Mouse (Mus musculus) forebrain, embryonic 13.5 days (tissue): ENCODE measurements around the gene D430041D05Rik. TPM values are rescaled to one million over a fixed set of nuclear protein-coding genes. Genes with fewer than 3 reads are reported as not detected.

Source experiments
- ATAC-seq: fragments of 200-750 bp; cut with Nextera tagmentation; 2 replicates; pipeline ENCODE4 v1.8.0; 2017
- H3K27ac ChIP-seq: fragments of 300-500 bp; sonication (generic); 2 replicates; pipeline ENCODE4 v1.5.1; 2015; ENCODE audit warnings: inconsistent platforms, mild to moderate bottlenecking, moderate library complexity
- H3K27me3 ChIP-seq: fragments of 300-500 bp; sonication (generic); 2 replicates; pipeline ENCODE4 v1.6.1; 2015; ENCODE audit warnings: mild to moderate bottlenecking, inconsistent platforms
- H3K36me3 ChIP-seq: fragments of 300-500 bp; sonication (generic); 2 replicates; pipeline ENCODE4 v1.6.1; 2015; ENCODE audit warnings: mild to moderate bottlenecking, inconsistent platforms; ENCODE audit not compliant: poor library complexity, severe bottlenecking
- H3K4me1 ChIP-seq: fragments of 300-500 bp; sonication (generic); 2 replicates; pipeline ENCODE4 v1.6.1; 2015; ENCODE audit warnings: inconsistent platforms
- H3K4me2 ChIP-seq: fragments of 300-500 bp; sonication (generic); 2 replicates; pipeline ENCODE4 v1.6.1; 2015; ENCODE audit warnings: inconsistent platforms, mild to moderate bottlenecking, moderate library complexity
- H3K4me3 ChIP-seq: fragments of 300-500 bp; sonication (generic); 2 replicates; pipeline ENCODE4 v1.5.1; 2015; ENCODE audit warnings: mild to moderate bottlenecking, inconsistent platforms
- H3K9ac ChIP-seq: fragments of 300-500 bp; sonication (generic); 2 replicates; pipeline ENCODE4 v1.6.1; 2015; ENCODE audit warnings: mild to moderate bottlenecking, inconsistent platforms
- H3K9me3 ChIP-seq: fragments of 300-500 bp; sonication (generic); replicated peaks from 2 replicates; pipeline ENCODE4 v1.6.1; 2016; ENCODE audit warnings: inconsistent platforms
- WGBS: fragments of 180-500 bp; shearing (Covaris S2); methylation state at CpG from one replicate; pipeline ENCODE4 v1.1.7; 2015; 5-methylcytosine and 5-hydroxymethylcytosine counted together
- polyA plus RNA-seq: library from polyadenylated mRNA; unstranded; fragments of >200 nt; fragmentation: Nextera tagmentation; extraction: Ambion mirVana; gene quantifications from 2 replicates; pipeline ENCODE4 v1.2.1, GENCODE M21; 2015

The D430041D05Rik gene
- polyA plus RNA-seq, 1 experiment from 2014 or later: 4.6 TPM

DNA sequence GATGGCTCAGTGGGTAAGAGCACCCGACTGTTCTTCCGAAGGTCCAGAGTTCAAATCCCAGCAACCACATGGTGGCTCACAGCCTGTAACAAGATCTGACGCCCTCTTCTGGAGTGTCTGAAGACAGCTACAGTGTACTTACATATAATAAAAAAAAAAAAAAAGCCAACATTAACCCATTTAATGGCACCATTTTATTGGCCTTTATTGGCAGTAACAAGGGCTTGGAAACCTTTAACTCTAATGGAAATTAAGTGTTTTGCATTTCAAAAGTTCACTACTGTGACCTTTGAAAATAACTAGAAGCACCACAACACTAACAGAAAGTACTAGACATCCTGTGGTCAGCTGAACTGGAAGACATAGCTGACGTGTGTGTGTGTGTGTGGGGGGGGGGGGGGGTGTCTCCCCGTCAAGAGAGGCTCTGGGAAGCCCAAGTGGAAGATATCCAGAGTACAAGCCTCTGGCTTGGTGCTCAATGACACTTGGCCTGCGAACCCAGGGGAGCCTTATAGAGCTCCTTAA is 39.1 kb downstream of the D430041D05Rik start:
- Histone ChIP-seq H3K4me3 (no peak overlapping the region), H3K9ac (no peak overlapping the region), H3K36me3 (no peaks in the 10 kb centered on the region), H3K27me3 (no peaks in the 10 kb centered on the region), H3K27ac (no peak overlapping the region), H3K4me1 (peaks cover 21% of the 10 kb centered on the region), H3K4me2 (no peak overlapping the region), H3K9me3 (no peaks in the 10 kb centered on the region)
- WGBS: 67% methylated on average over 6 of the region's 6 CpGs
- ATAC-seq: no peak

DNA sequence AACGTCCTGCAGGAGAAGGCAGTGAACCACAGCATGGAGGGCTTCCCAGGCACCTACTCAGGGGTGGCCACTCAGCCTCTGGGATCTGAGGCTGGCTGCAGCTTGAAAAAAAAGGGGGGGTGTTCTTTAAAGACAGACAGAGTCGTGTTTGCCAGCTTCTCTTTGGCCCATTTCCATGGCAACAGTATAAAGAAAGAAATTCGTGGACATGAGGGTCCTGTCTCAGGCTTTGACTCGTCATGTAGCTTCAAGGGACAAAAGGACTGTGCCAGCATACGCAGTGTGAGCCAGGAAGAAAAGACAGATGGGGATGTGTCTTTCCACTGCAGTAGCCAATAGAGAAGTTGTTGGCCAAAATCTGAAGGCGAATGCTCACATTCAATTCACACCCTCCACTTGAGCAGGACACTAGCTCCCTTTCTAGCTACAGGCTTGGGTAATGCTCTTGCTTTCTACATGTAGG is 42.9 kb downstream of the D430041D05Rik start:
- H3K36me3 ChIP-seq: no peaks in the 10 kb centered on the region
- WGBS: 6% methylated on average over 6 of the region's 6 CpGs
- no peaks in the 10 kb centered on the region for H3K27me3 ChIP-seq
- no peaks in the 10 kb centered on the region for H3K9me3 ChIP-seq
- peak; percentile 95 for ATAC-seq
- H3K27ac ChIP-seq: peak overlapping the region; percentile 75
- H3K4me3 ChIP-seq: no peak overlapping the region
- H3K9ac ChIP-seq: no peak overlapping the region
- H3K4me2 ChIP-seq: peak overlapping the region; percentile 14; the same call in 1 of the 2 replicates
- H3K4me1 ChIP-seq: peaks cover 23% of the 10 kb centered on the region

GRCm38 (mm10) chr2:104367291-104367690 is 43.5 kb downstream of the D430041D05Rik start:
- peak; percentile 19; the same call in 1 of the 2 replicates for ATAC-seq
- WGBS: 60% methylated on average over 2 of the region's 2 CpGs
- Histone ChIP-seq H3K9ac (no peak overlapping the region), H3K4me2 (no peak overlapping the region), H3K36me3 (no peaks in the 10 kb centered on the region), H3K27ac (peak overlapping the region; percentile 75), H3K27me3 (no peaks in the 10 kb centered on the region), H3K9me3 (no peaks in the 10 kb centered on the region), H3K4me1 (peaks cover 23% of the 10 kb centered on the region), H3K4me3 (no peak overlapping the region)

DNA sequence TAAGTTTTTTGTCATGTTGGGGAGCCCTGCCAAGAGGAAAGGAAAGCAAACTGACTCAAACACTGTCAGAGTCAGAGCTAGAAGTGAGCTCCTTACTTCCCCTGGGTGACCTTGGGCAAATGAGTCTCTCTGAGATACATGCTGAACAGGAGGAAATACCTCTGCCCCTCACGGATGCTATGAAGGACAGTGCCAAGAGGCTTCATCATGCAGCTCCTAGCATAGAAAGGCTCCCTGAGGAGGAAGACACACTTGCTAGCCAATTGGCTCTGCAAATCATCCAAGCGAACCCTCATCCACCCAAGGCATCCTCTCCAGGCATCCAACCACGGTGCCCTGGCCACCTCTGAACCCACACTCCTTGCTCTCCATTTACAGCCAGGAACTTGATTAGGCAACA is 51.5 kb downstream of the D430041D05Rik start:
- H3K9ac ChIP-seq: no peak overlapping the region

DNA sequence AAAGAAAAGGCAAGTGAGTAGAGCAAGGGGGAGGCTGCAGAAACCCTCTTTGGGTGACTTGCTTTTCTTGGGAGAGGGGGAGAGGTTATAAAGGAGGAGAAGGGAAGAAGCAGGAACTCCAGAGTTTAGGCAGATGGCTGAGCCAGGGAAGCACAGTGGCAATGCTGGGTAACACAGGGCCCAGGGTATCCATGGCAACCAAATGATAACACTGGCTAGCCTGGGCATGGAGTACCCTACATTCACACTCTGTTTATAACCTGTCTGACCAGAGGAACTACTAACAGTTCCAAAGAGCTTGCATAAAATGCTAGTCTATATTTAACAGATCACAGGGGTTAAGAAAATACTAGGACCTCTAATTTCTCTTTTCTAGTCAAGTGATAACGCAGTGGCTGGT is 51.9 kb downstream of the D430041D05Rik start:
- no peak for ATAC-seq
- 92% methylated on average over 1 of the region's 1 CpGs for WGBS
- H3K4me3 ChIP-seq: no peak overlapping the region

More for the DNA sequence above, 51.5 kb downstream of the D430041D05Rik start:
- Histone ChIP-seq H3K4me2 (no peak overlapping the region), H3K27ac (no peak overlapping the region), H3K4me3 (no peak overlapping the region), H3K9me3 (no peaks in the 10 kb centered on the region), H3K36me3 (no peaks in the 10 kb centered on the region), H3K4me1 (no peaks in the 10 kb centered on the region), H3K27me3 (no peaks in the 10 kb centered on the region)
- 80% methylated on average over 3 of the region's 3 CpGs for WGBS
- no peak for ATAC-seq

DNA sequence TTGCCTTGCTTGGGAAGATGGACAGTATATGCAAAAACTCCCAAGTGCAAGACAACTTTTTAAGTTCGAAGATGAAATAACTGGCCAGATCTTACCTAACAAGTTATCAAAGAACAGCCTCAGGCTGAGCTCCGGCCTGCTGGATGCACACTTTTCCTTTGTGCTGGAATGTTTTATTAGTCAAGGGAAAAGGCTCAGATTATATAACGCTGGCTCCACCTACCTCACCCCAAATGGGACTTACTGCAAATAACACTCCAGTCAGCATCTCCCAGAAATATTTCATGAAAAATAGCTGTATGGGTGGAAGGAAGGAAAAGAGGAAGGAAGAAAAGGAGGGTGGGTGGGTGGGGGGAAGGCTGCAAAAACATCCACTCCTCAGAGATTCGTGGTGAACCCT is 54.3 kb downstream of the D430041D05Rik start:
- Histone ChIP-seq H3K27ac (no peak overlapping the region), H3K4me1 (no peaks in the 10 kb centered on the region; the same call in 1 of the 2 replicates), H3K27me3 (no peaks in the 10 kb centered on the region), H3K4me3 (no peak overlapping the region), H3K9me3 (no peaks in the 10 kb centered on the region), H3K4me2 (no peak overlapping the region), H3K9ac (no peak overlapping the region), H3K36me3 (no peaks in the 10 kb centered on the region)
- ATAC-seq: no peak
- WGBS: 91% methylated on average over 4 of the region's 4 CpGs

More for the DNA sequence above, 51.9 kb downstream of the D430041D05Rik start:
- Histone ChIP-seq H3K27ac (no peak overlapping the region), H3K9me3 (no peaks in the 10 kb centered on the region), H3K9ac (no peak overlapping the region), H3K27me3 (no peaks in the 10 kb centered on the region), H3K4me1 (no peaks in the 10 kb centered on the region), H3K36me3 (no peaks in the 10 kb centered on the region), H3K4me2 (no peak overlapping the region)

GRCm38 (mm10) chr2:104354117-104354516 is 56.7 kb downstream of the D430041D05Rik start:
- no peaks in the 10 kb centered on the region for H3K27me3 ChIP-seq
- peaks cover 5% of the 10 kb centered on the region; the same call in 1 of the 2 replicates for H3K4me1 ChIP-seq
- H3K4me2 ChIP-seq: no peak overlapping the region
- H3K4me3 ChIP-seq: no peak overlapping the region
- no peaks in the 10 kb centered on the region for H3K9me3 ChIP-seq
- no peaks in the 10 kb centered on the region for H3K36me3 ChIP-seq
- no peak overlapping the region for H3K9ac ChIP-seq
- ATAC-seq: no peak
- H3K27ac ChIP-seq: no peak overlapping the region

GRCm38 (mm10) chr2:104352204-104352493 is 58.7 kb downstream of the D430041D05Rik start:
- ATAC-seq: 0 out of 2 replicates have a peak, but pooled peaks have one; percentile 45

GRCm38 (mm10) chr2:104351415-104352203 is 59.2 kb downstream of the D430041D05Rik start:
- peak; percentile 73 for ATAC-seq
- WGBS: 74% methylated on average over 13 of the region's 13 CpGs

More at GRCm38 (mm10) chr2:104352204-104352493, 58.7 kb downstream of the D430041D05Rik start:
- Histone ChIP-seq H3K27me3 (no peaks in the 10 kb centered on the region), H3K4me1 (peaks cover 5% of the 10 kb centered on the region; the same call in 1 of the 2 replicates), H3K9ac (no peak overlapping the region), H3K9me3 (no peaks in the 10 kb centered on the region), H3K27ac (no peak overlapping the region), H3K36me3 (no peaks in the 10 kb centered on the region), H3K4me3 (no peak overlapping the region), H3K4me2 (no peak overlapping the region)
- WGBS: 33% methylated on average over 1 of the region's 1 CpGs

GRCm38 (mm10) chr2:104337619-104338018 is 73.2 kb downstream of the D430041D05Rik start:
- Histone ChIP-seq H3K36me3 (no peaks in the 10 kb centered on the region), H3K27me3 (no peaks in the 10 kb centered on the region), H3K4me3 (no peak overlapping the region), H3K9ac (no peak overlapping the region), H3K27ac (no peak overlapping the region), H3K4me1 (peaks cover 13% of the 10 kb centered on the region), H3K9me3 (no peaks in the 10 kb centered on the region), H3K4me2 (no peak overlapping the region)
- no peak for ATAC-seq

More at GRCm38 (mm10) chr2:104351415-104352203, 59.2 kb downstream of the D430041D05Rik start:
- H3K4me3 ChIP-seq: no peak overlapping the region
- no peak overlapping the region for H3K9ac ChIP-seq
- H3K4me2 ChIP-seq: no peak overlapping the region
- H3K4me1 ChIP-seq: peaks cover 5% of the 10 kb centered on the region; the same call in 1 of the 2 replicates
- H3K36me3 ChIP-seq: no peaks in the 10 kb centered on the region
- no peaks in the 10 kb centered on the region for H3K27me3 ChIP-seq
- peak overlapping the region; percentile 51; the same call in 1 of the 2 replicates for H3K27ac ChIP-seq
- H3K9me3 ChIP-seq: no peaks in the 10 kb centered on the region

DNA sequence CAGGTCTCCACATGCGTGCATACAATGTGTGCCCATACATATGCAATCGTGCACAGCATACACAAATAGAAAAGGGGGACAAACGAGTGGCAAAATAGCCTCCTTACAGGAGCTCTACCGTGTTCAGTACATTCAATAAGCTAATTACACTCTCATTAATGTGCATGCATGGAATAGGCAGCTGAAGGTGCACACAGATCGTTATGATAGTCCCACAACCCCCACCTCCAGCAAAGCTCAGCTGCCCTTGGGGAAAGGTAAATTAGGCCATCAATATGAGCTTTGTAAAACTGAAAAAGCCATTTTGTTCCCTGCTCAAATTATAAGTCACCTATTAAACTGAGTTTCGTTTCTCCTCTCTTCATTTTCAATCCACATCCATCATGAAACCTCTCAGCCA is 75.0 kb downstream of the D430041D05Rik start:
- Histone ChIP-seq H3K4me1 (peaks cover 13% of the 10 kb centered on the region), H3K4me3 (no peak overlapping the region), H3K36me3 (no peaks in the 10 kb centered on the region), H3K9ac (no peak overlapping the region), H3K27ac (no peak overlapping the region), H3K9me3 (no peaks in the 10 kb centered on the region), H3K27me3 (no peaks in the 10 kb centered on the region), H3K4me2 (no peak overlapping the region)
- 0 out of 2 replicates have a peak, but pooled peaks have one; percentile 19 for ATAC-seq
- WGBS: 33% methylated on average over 6 of the region's 6 CpGs

- H3K9me3 ChIP-seq: no peaks in the 10 kb centered on the region
- peaks cover 13% of the 10 kb centered on the region for H3K4me1 ChIP-seq
- WGBS: 74% methylated on average over 5 of the region's 5 CpGs
- no peaks in the 10 kb centered on the region for H3K27me3 ChIP-seq
- no peak overlapping the region for H3K4me3 ChIP-seq
- H3K27ac ChIP-seq: no peak overlapping the region
- no peak for ATAC-seq
- H3K36me3 ChIP-seq: no peaks in the 10 kb centered on the region
- no peak overlapping the region for H3K9ac ChIP-seq
- H3K4me2 ChIP-seq: no peak overlapping the region
Observed at GRCm38 (mm10) chr2:104333952-104334351, 76.9 kb downstream of the D430041D05Rik start.
